Mouse (Mus musculus) CH12.LX (cell line): ENCODE measurements at regions not wholly inside any gene's neighbourhood (a gene's known extent, or its start where the extent isn't known, plus 50 kb on each side); places are given as distances from the start of the nearest gene placed in this dataset.

Experiments
- DNase-seq: peaks from one replicate; pipeline ENCODE4 v3.0.0-alpha.2; 2013; ENCODE audit errors: extremely low read depth
- H3K27ac ChIP-seq: 2 replicates; pipeline ENCODE4 v1.5.1; 2012; ENCODE audit warnings: low read depth, mild to moderate bottlenecking, control low read depth, moderate library complexity; ENCODE audit not compliant: insufficient read depth
- H3K27me3 ChIP-seq: replicated peaks from 2 replicates; pipeline ENCODE3; 2012; ENCODE audit warnings: inconsistent platforms
- H3K36me3 ChIP-seq, 2 experiments: replicated peaks in 1 of 2; 2 replicates each; pipeline versions ENCODE3 to v1.6.1; 2012; ENCODE audit warnings: inconsistent platforms in 1 of 2, low read length in 1 of 2, mild to moderate bottlenecking in 1 of 2, mixed read lengths in 1 of 2, moderate library complexity in 1 of 2; ENCODE audit not compliant: control insufficient read depth in 1 of 2, insufficient read depth in 1 of 2
- H3K4me1 ChIP-seq, 2 experiments: 2 replicates each; pipeline ENCODE4 v1.6.1; 2012; ENCODE audit warnings: inconsistent platforms in 1 of 2, moderate library complexity in 1 of 2; ENCODE audit not compliant: insufficient read depth in 2 of 2, control insufficient read depth in 1 of 2
- H3K4me2 ChIP-seq: 2 replicates; pipeline ENCODE4 v1.6.1; 2012; ENCODE audit warnings: low read depth, mild to moderate bottlenecking, control low read depth; ENCODE audit not compliant: poor library complexity, insufficient read depth, severe bottlenecking
- H3K4me3 ChIP-seq, 3 experiments: fragments of 150-350 bp in 1 of 3; sonication (generic) in 1 of 3; replicated peaks in 1 of 3; 2 replicates each; pipeline versions ENCODE3 to v1.5.1; 2011 to 2012; ENCODE audit warnings: low read depth in 2 of 3, low read length in 2 of 3, mild to moderate bottlenecking in 2 of 3, moderate library complexity in 2 of 3, control low read depth in 1 of 3, improper control_type of control experiment in 1 of 3, inconsistent platforms in 1 of 3, mixed read lengths in 1 of 3; ENCODE audit not compliant: poor library complexity in 1 of 3
- H3K79me2 ChIP-seq: replicated peaks from 2 replicates; pipeline ENCODE4 v1.6.1; 2012; ENCODE audit warnings: mild to moderate bottlenecking, moderate library complexity; ENCODE audit not compliant: control insufficient read depth, poor library complexity, insufficient read depth, severe bottlenecking; ENCODE audit errors: extremely low read depth
- H3K9ac ChIP-seq: 2 replicates; pipeline ENCODE4 v1.6.1; 2012; ENCODE audit warnings: low read depth, mild to moderate bottlenecking, control low read depth, moderate library complexity; ENCODE audit not compliant: insufficient read depth
- H3K9me3 ChIP-seq: replicated peaks from 2 replicates; pipeline ENCODE3; 2012; ENCODE audit warnings: low read length, inconsistent platforms, mixed read lengths
- BHLHE40 ChIP-seq: IDR thresholded peaks from 2 replicates; pipeline ENCODE4 v1.6.1; 2011; ENCODE audit warnings: mild to moderate bottlenecking, low read depth, low read length, improper control_type of control experiment
- CHD2 ChIP-seq: IDR thresholded peaks from 2 replicates; pipeline ENCODE4 v1.6.1; 2011; ENCODE audit warnings: low read length, improper control_type of control experiment
- CTCF ChIP-seq, 2 experiments: IDR thresholded peaks in 1 of 2; conservative IDR thresholded peaks in 1 of 2; 2 replicates each; pipeline ENCODE4 v1.5.1; 2011 to 2012; ENCODE audit warnings: low read depth in 2 of 2, low read length in 2 of 2, improper control_type of control experiment in 1 of 2, inconsistent platforms in 1 of 2, mild to moderate bottlenecking in 1 of 2, moderate library complexity in 1 of 2
- E2F4 ChIP-seq: IDR thresholded peaks from 2 replicates; pipeline ENCODE4 v1.6.1; 2011; ENCODE audit warnings: low read depth, low read length, improper control_type of control experiment; ENCODE audit not compliant: insufficient replicate concordance
- ETS1 ChIP-seq: conservative IDR thresholded peaks from 2 replicates; pipeline ENCODE4 v1.6.1; 2012; ENCODE audit warnings: low read depth, mild to moderate bottlenecking, inconsistent platforms, low read length, improper control_type of control experiment, moderate library complexity
- GABPA ChIP-seq: IDR thresholded peaks from 2 replicates; pipeline ENCODE4 v1.6.1; 2012; ENCODE audit warnings: low read depth, low read length, improper control_type of control experiment, inconsistent platforms; ENCODE audit not compliant: insufficient replicate concordance
- HCFC1 ChIP-seq: IDR thresholded peaks from 2 replicates; pipeline ENCODE4 v1.6.1; 2012; ENCODE audit warnings: low read depth, mild to moderate bottlenecking, inconsistent platforms, low read length, improper control_type of control experiment
- IRF4 ChIP-seq: IDR thresholded peaks from 2 replicates; pipeline ENCODE4 v1.6.1; 2014; ENCODE audit warnings: low read depth, mild to moderate bottlenecking, inconsistent platforms, low read length, improper control_type of control experiment
- JUND ChIP-seq: conservative IDR thresholded peaks from 2 replicates; pipeline ENCODE4 v1.6.1; 2011; ENCODE audit warnings: low read depth, low read length, improper control_type of control experiment
- KAT2A ChIP-seq: IDR thresholded peaks from 2 replicates; pipeline ENCODE4 v1.6.1; 2012; ENCODE audit warnings: low read length, improper control_type of control experiment, inconsistent platforms; ENCODE audit not compliant: insufficient replicate concordance
- MAZ ChIP-seq: IDR thresholded peaks from 2 replicates; pipeline ENCODE4 v1.6.1; 2012; ENCODE audit warnings: low read depth, mild to moderate bottlenecking, inconsistent platforms, low read length, improper control_type of control experiment, moderate library complexity
- MXI1 ChIP-seq: IDR thresholded peaks from 2 replicates; pipeline ENCODE4 v1.6.1; 2011; ENCODE audit warnings: mild to moderate bottlenecking, low read depth, low read length, improper control_type of control experiment
- MYC ChIP-seq: IDR thresholded peaks from 2 replicates; pipeline ENCODE4 v1.6.1; 2011; ENCODE audit warnings: low read depth, mild to moderate bottlenecking, improper control_type of control experiment, low read length
- NRF1 ChIP-seq: IDR thresholded peaks from 2 replicates; pipeline ENCODE4 v1.6.1; 2014; ENCODE audit warnings: low read depth, mild to moderate bottlenecking, inconsistent platforms, low read length, improper control_type of control experiment, moderate library complexity
- PAX5 ChIP-seq: IDR thresholded peaks from 2 replicates; pipeline ENCODE4 v1.6.1; 2012; ENCODE audit warnings: low read length, inconsistent platforms, mixed read lengths
- POLR2A ChIP-seq: IDR thresholded peaks from 2 replicates; pipeline ENCODE4 v1.6.1; 2011; ENCODE audit warnings: low read depth, mild to moderate bottlenecking, improper control_type of control experiment, low read length
- RAD21 ChIP-seq: IDR thresholded peaks from 2 replicates; pipeline ENCODE4 v1.6.1; 2011; ENCODE audit warnings: low read depth, mild to moderate bottlenecking, low read length, improper control_type of control experiment, moderate library complexity
- RCOR1 ChIP-seq: conservative IDR thresholded peaks from 2 replicates; pipeline ENCODE4 v1.6.1; 2012; ENCODE audit warnings: low read depth, mild to moderate bottlenecking, inconsistent platforms, low read length, improper control_type of control experiment
- SMC3 ChIP-seq: IDR thresholded peaks from 2 replicates; pipeline ENCODE4 v1.6.1; 2011; ENCODE audit warnings: low read depth, low read length, improper control_type of control experiment
- TBP ChIP-seq: conservative IDR thresholded peaks from 2 replicates; pipeline ENCODE4 v1.6.1; 2011; ENCODE audit warnings: low read depth, low read length, improper control_type of control experiment
- UBTF ChIP-seq: IDR thresholded peaks from 2 replicates; pipeline ENCODE4 v1.6.1; 2012; ENCODE audit warnings: low read depth, mild to moderate bottlenecking, inconsistent platforms, low read length, improper control_type of control experiment, moderate library complexity
- USF1 ChIP-seq: IDR thresholded peaks from 2 replicates; pipeline ENCODE4 v1.6.1; 2014; ENCODE audit warnings: low read depth, mild to moderate bottlenecking, inconsistent platforms, low read length, improper control_type of control experiment
- USF2 ChIP-seq: conservative IDR thresholded peaks from 2 replicates; pipeline ENCODE4 v1.6.1; 2011; ENCODE audit warnings: low read depth, low read length, improper control_type of control experiment
- ZC3H11A ChIP-seq: IDR thresholded peaks from 2 replicates; pipeline ENCODE4 v1.6.1; 2012; ENCODE audit warnings: low read depth, mild to moderate bottlenecking, inconsistent platforms, low read length, improper control_type of control experiment
- ZKSCAN1 ChIP-seq: IDR thresholded peaks from 2 replicates; pipeline ENCODE4 v1.6.1; 2012; ENCODE audit warnings: low read depth, inconsistent platforms, low read length, improper control_type of control experiment, borderline replicate concordance
- dilution Hi-C: fragments of 300-500 bp; cut with MboI; formaldehyde crosslinking; loops from 2 replicates; pipeline ENCODE4 v1.14.3; 2020; ENCODE audit warnings: low sequenced_read_pairs; ENCODE audit not compliant: extremely low pct_unique_long_range_greater_than_20kb, extremely low pct_ligation_motif_present
- in situ Hi-C: fragments of 300-500 bp; cut with MboI; formaldehyde crosslinking; loops from 3 replicates; pipeline ENCODE4 v1.14.3; 2019; ENCODE audit warnings: low sequenced_read_pairs, low pct_ligation_motif_present, low pct_unique_long_range_greater_than_20kb, mixed read lengths

DNA sequence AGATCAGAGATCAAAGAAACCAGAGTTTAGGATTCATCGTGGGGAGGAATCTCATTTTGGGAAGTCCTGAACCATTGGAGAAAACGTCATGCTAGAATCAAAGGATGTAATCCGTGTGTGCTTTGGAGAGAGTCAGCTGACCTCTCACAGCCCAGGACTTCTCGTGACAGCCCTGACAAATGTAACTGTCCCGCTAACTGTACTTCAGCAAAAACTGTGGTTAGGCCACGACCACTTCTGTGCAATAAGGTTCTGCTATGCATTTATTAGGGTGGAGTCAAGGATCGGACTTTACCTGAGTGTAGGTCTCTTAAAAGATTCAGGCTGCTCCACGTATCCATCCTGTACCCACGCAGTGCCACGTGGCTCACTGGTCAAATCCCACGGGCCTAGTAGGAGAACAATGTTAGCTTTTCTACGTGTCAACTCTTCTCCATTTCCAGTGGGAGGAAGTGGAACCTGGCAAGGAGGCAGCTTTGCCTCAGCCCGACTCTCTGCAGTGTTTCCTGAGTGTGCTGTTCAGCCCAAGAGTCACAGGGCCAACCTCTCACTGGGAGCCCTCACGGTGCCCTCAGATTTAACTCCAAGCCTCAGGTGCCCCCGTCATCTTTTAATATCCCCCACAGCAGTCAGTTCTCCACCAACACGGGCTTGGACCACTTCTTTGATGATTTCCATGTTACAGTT, 88.1 kb downstream of the Il12a start:
- Histone ChIP-seq H3K36me3 (no peaks in the 10 kb centered on the region), H3K4me3 (no peak overlapping the region), H3K9me3 (no peaks in the 10 kb centered on the region), H3K4me2 (no peak overlapping the region), H3K4me1 (peaks cover 6 to 19% of the 10 kb centered on the region in 2 experiments; a peak in 3 of 4 replicates), H3K9ac (no peak overlapping the region), H3K27ac (no peak overlapping the region), H3K79me2 (no peaks in the 10 kb centered on the region), H3K27me3 (no peaks in the 10 kb centered on the region)
- in situ Hi-C loops: no loop called here
- dilution Hi-C loops: no loop called here
- no peak for DNase-seq
- no peak for TF ChIP-seq RAD21
- TF ChIP-seq NRF1: no peak
- TF ChIP-seq PAX5: no peak
- TF ChIP-seq CHD2: no peak
- TF ChIP-seq USF1: no peak
- TF ChIP-seq POLR2A: no peak
- TF ChIP-seq SMC3: no peak
- no peak for TF ChIP-seq CTCF (conservative IDR thresholded peaks at IDR 0.05 in 1 of 2, IDR thresholded peaks at IDR 0.05 in 1 of 2; ENCODE audit: low read depth in 2 of 2, low read length in 2 of 2)
- no peak for TF ChIP-seq JUND
- no peak for TF ChIP-seq MYC
- no peak for TF ChIP-seq MXI1
- TF ChIP-seq USF2: no peak
- TF ChIP-seq GABPA: no peak
- TF ChIP-seq ETS1: no peak
- no peak for TF ChIP-seq RCOR1
- no peak for TF ChIP-seq ZC3H11A
- no peak for TF ChIP-seq KAT2A
- TF ChIP-seq ZKSCAN1: no peak
- no peak for TF ChIP-seq TBP
- TF ChIP-seq BHLHE40: no peak

- dilution Hi-C loops: no loop called here
- H3K4me1 ChIP-seq: peaks cover 16 to 33% of the 10 kb centered on the region in 2 experiments
- in situ Hi-C loops: no loop called here
- H3K4me2 ChIP-seq: no peak overlapping the region
- H3K9ac ChIP-seq: no peak overlapping the region
- no peaks in the 10 kb centered on the region for H3K36me3 ChIP-seq
- no peak for DNase-seq
- no peak overlapping the region for H3K4me3 ChIP-seq
- no peak for TF ChIP-seq IRF4
- TF ChIP-seq JUND: no peak
- TF ChIP-seq E2F4: no peak
- no peak for TF ChIP-seq HCFC1
- no peak for TF ChIP-seq USF2
- TF ChIP-seq MYC: no peak
- no peak for TF ChIP-seq BHLHE40
- no peak for TF ChIP-seq MAZ
- TF ChIP-seq UBTF: no peak
- no peak for TF ChIP-seq NRF1
- no peak overlapping the region for H3K27ac ChIP-seq
- H3K9me3 ChIP-seq: no peaks in the 10 kb centered on the region
- no peaks in the 10 kb centered on the region for H3K79me2 ChIP-seq
- no peaks in the 10 kb centered on the region for H3K27me3 ChIP-seq
Observed at GRCm38 (mm10) chr3:68780843-68781242, 88.5 kb upstream of the 1110032F04Rik start.
